Comparison of ENCODE assay signal across 13 mouse cellular contexts in the genomic region with DNA sequence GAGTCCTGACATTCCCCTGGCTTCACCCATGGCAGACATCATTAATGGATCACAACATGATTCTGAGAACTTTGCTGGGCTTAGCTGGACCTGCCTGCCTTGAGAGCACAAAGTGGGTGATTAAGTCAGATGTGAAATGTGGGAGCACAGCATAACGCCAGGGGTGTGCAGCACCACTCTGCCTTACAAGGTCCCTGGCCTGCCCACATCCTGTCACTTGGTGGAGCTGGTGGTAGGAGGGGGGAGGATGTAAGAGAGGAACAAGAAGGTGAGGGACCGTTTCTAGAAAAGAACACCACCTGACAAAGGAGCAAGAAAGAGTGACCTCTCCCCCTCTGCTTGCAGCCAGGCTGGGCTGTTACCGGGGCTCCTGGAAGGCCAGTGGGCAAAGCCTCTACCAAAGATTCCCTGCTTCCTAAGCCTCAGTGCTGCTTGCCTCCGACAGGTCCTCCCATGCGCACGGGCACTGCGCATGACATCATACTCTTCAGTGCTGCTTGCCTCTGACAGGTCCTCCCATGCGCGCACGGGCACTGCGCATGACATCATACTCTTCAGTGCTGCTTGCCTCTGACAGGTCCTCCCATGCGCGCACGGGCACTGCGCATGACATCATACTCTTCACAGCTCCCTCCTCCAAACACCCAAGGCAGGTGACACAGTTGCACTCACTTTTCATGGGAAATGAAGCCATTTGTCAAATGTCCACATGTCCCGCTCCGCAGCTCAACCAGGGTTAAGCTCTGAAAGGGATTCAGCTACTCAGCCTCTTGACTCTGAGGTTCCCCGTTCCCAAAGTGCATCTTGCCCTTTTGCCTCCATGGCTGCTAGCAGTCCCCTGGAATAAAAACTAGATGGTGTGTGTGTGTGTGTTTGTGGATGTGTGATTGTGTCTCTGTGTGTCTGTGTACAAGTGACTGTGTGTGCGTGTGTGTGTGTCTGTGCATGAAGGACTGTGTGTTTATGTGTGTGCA.
DNase-seq lines count a peak whose midpoint lies in the region; ATAC-seq and TF ChIP-seq lines count a peak whose summit lies in the region.
"Had no signal": no experiment of that assay in that cellular context is flagged by ENCODE, and none has a peak within 500 bp of the region (broad histone marks: within the 10 kb centered on the region; RNA-seq: fewer than 3 reads in every experiment).

No protein-coding gene starts in this region.

- H3K9ac ChIP-seq in forebrain, embryonic 11.5 days (ENCODE audit: low read length): no peak overlapping the region
- H3K9ac ChIP-seq in hindbrain, embryonic 14.5 days: no peak overlapping the region
- no peak overlapping the region for H3K9ac ChIP-seq in liver, postnatal 0 days (replicated peaks)
- H3K9ac ChIP-seq: lung, embryonic 15.5 days had no signal

- peak; percentile 28 for DNase-seq in embryo, embryonic 10 days (ENCODE audit: low spot score)
- no peak for DNase-seq in embryo, embryonic 11 days
- DNase-seq in forebrain, embryonic 11.5 days (ENCODE audit: low spot score): no peak
- no peak for DNase-seq in hindbrain, embryonic 14.5 days (ENCODE audit: low spot score)
- peak; percentile 26 for DNase-seq in neural tube, embryonic 10.5 days (ENCODE audit: extremely low spot score, low spot score)
- DNase-seq in layer of hippocampus, adult 9-11 months: no peak
- no peak for DNase-seq in ovary, adult 18-20 months (ENCODE audit: low spot score)
- DNase-seq in liver, postnatal 0 days: no peak
- DNase-seq: gastrocnemius, postnatal 10 days; kidney, adult 9 months; thymus, adult 2 months had no signal

- peaks cover 21% of the 10 kb centered on the region for H3K4me1 ChIP-seq in forebrain, embryonic 11.5 days (replicated peaks; ENCODE audit: control insufficient read depth, insufficient read depth, low read length)
- peaks cover 8% of the 10 kb centered on the region for H3K4me1 ChIP-seq in hindbrain, embryonic 14.5 days (replicated peaks; ENCODE audit: control insufficient read depth, insufficient read depth, low read length)
- H3K4me1 ChIP-seq in liver, postnatal 0 days (ENCODE audit: insufficient read depth): no peaks in the 10 kb centered on the region

- H3K9me3 ChIP-seq in forebrain, embryonic 11.5 days (ENCODE audit: control insufficient read depth, low read length): peaks cover 8% of the 10 kb centered on the region
- peaks cover 21% of the 10 kb centered on the region for H3K9me3 ChIP-seq in hindbrain, embryonic 14.5 days (ENCODE audit: control insufficient read depth, low read length)
- no peaks in the 10 kb centered on the region for H3K9me3 ChIP-seq in liver, postnatal 0 days (ENCODE audit: low read length)
- H3K9me3 ChIP-seq: G1E; lung, embryonic 15.5 days had no signal

- H3K4me2 ChIP-seq in forebrain, embryonic 11.5 days (ENCODE audit: low read depth, low read length, severe bottlenecking): no peak overlapping the region
- H3K4me2 ChIP-seq in hindbrain, embryonic 14.5 days (replicated peaks): no peak overlapping the region
- H3K4me2 ChIP-seq in liver, postnatal 0 days (ENCODE audit: low read depth, low read length): no peak overlapping the region
- H3K4me2 ChIP-seq: lung, embryonic 15.5 days had no signal

- H3K27me3 ChIP-seq in forebrain, embryonic 11.5 days (ENCODE audit: control insufficient read depth, insufficient read depth, low read length): peaks cover 39% of the 10 kb centered on the region
- H3K27me3 ChIP-seq in hindbrain, embryonic 14.5 days (ENCODE audit: control insufficient read depth, insufficient read depth, low read length): peaks cover 36% of the 10 kb centered on the region
- peaks cover under 1% of the 10 kb centered on the region; the same call in 1 of the 2 replicates for H3K27me3 ChIP-seq in liver, postnatal 0 days (ENCODE audit: insufficient read depth, low read length)

- no peak overlapping the region for H3K4me3 ChIP-seq in forebrain, embryonic 11.5 days (ENCODE audit: low read depth, low read length)
- no peak overlapping the region for H3K4me3 ChIP-seq in hindbrain, embryonic 14.5 days (replicated peaks; ENCODE audit: low read length)
- no peak overlapping the region for H3K4me3 ChIP-seq in liver, postnatal 0 days (ENCODE audit: low read depth, low read length)
- H3K4me3 ChIP-seq: lung, embryonic 15.5 days had no signal

- no peak for TF ChIP-seq EP300 in liver, postnatal 0 days (IDR thresholded peaks at IDR 0.05; ENCODE audit: low read depth)

- H3K36me3 ChIP-seq in forebrain, embryonic 11.5 days (ENCODE audit: control insufficient read depth, insufficient read depth, low read length): no peaks in the 10 kb centered on the region
- H3K36me3 ChIP-seq in hindbrain, embryonic 14.5 days (replicated peaks; ENCODE audit: control insufficient read depth, insufficient read depth): no peaks in the 10 kb centered on the region
- no peaks in the 10 kb centered on the region for H3K36me3 ChIP-seq in liver, postnatal 0 days (replicated peaks; ENCODE audit: insufficient read depth, low read length)
- H3K36me3 ChIP-seq: G1E; lung, embryonic 15.5 days had no signal

- no peak for TF ChIP-seq CTCF in liver, postnatal 0 days (IDR thresholded peaks at IDR 0.05; ENCODE audit: low read depth)

- 34% methylated on average over 19 of the region's 19 CpGs for WGBS in forebrain, embryonic 11.5 days
- 26% methylated on average over 19 of the region's 19 CpGs for WGBS in hindbrain, embryonic 14.5 days
- WGBS in liver, postnatal 0 days (ENCODE audit: insufficient replicate concordance): 29% methylated on average over 19 of the region's 19 CpGs

- peak; percentile 60 for ATAC-seq in forebrain, embryonic 11.5 days (replicated peaks; ENCODE audit: low FRiP score)
- ATAC-seq in hindbrain, embryonic 14.5 days (ENCODE audit: low FRiP score): peak; percentile 68; the same call in 1 of the 2 replicates
- ATAC-seq in liver, postnatal 0 days: no peak

- H3K27ac ChIP-seq in forebrain, embryonic 11.5 days (ENCODE audit: low read depth, low read length): no peak overlapping the region
- 0 out of 2 replicates have a peak overlapping the region, but pooled peaks have one; percentile 20 for H3K27ac ChIP-seq in hindbrain, embryonic 14.5 days
- H3K27ac ChIP-seq in liver, postnatal 0 days (ENCODE audit: low read depth): no peak overlapping the region
- H3K27ac ChIP-seq: lung, embryonic 15.5 days had no signal

Comparison
In these comparisons a context has a peak if more than half of its experiments do, and no peak if none do; other contexts are left out.
1. DNase-seq: peak in embryo, embryonic 10 days (single experiment) and neural tube, embryonic 10.5 days (single experiment); none in embryo, embryonic 11 days (single experiment), forebrain, embryonic 11.5 days (single experiment), hindbrain, embryonic 14.5 days (single experiment), layer of hippocampus, adult 9-11 months (single experiment), ovary, adult 18-20 months (single experiment) and liver, postnatal 0 days (single experiment).